8 mouse cellular contexts compared by ENCODE assay signal in the genomic region with DNA sequence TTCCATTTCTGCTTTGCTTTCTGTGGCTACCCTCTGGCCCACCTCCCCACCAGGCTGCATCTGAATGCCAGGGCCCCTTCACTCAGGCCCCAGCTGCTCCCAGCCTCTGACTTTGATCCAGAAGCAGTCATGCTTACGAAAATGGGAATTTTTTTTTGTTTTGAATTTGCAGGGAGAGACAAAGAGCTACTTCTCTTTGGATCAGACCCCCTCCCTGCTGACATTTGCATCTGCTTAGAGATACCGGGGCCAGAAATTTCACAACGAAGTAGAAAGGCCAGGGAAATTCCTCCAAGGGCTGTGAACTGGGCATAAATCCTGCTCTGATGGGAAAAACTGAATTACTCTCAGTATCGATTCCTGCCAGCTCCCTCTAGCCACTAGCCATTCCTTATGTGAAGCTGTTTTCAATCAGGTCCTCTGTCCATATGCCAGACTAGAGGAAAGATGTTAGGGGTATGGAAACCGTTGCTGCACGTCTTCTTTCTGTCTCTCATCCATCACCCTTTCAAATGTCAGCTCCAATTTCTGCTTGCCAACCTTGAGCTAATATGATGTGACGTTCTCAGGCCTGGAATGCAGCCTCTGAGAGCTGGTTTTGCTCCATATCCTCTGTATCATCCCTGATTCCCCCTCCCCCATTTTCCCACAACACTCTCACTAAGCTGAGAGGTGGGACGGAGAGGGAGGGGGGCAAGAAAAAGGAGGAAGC.
DNase-seq lines count a peak whose midpoint lies in the region; ATAC-seq and TF ChIP-seq lines count a peak whose summit lies in the region.

No protein-coding gene starts in this region.

- TF ChIP-seq CTCF in intestine, postnatal 0 days (IDR thresholded peaks at IDR 0.05; ENCODE audit: low read depth) = no peak
- TF ChIP-seq CTCF in embryonic fibroblast, embryonic 13.5 days (IDR thresholded peaks at IDR 0.05; ENCODE audit: borderline replicate concordance, insufficient read depth, low read length) = no peak

- H3K27ac ChIP-seq in intestine, embryonic 14.5 days (ENCODE audit: low read depth) = 0 out of 2 replicates have a peak overlapping the region, but pooled peaks have one; percentile 16
- no peak overlapping the region for H3K27ac ChIP-seq in intestine, postnatal 0 days (ENCODE audit: low read depth, low read length)
- peak overlapping the region; percentile 16; the same call in 1 of the 2 replicates for H3K27ac ChIP-seq in embryonic fibroblast, embryonic 13.5 days (ENCODE audit: insufficient read depth, low read length)
- H3K27ac ChIP-seq in hindbrain, embryonic 12.5 days = peak overlapping the region; percentile 81
- H3K27ac ChIP-seq in midbrain, embryonic 16.5 days (ENCODE audit: low read length) = peak overlapping the region; percentile 28; the same call in 1 of the 2 replicates

- no peaks in the 10 kb centered on the region for H3K9me3 ChIP-seq in intestine, embryonic 14.5 days (ENCODE audit: control insufficient read depth, low read length)
- H3K9me3 ChIP-seq in intestine, postnatal 0 days (ENCODE audit: control insufficient read depth) = no peaks in the 10 kb centered on the region
- H3K9me3 ChIP-seq in hindbrain, embryonic 12.5 days (replicated peaks) = peaks cover 3% of the 10 kb centered on the region; the same call in 1 of the 2 replicates
- H3K9me3 ChIP-seq in midbrain, embryonic 16.5 days (replicated peaks; ENCODE audit: control insufficient read depth, low read length, poor library complexity, severe bottlenecking) = no peaks in the 10 kb centered on the region

- H3K4me3 ChIP-seq in intestine, embryonic 14.5 days (ENCODE audit: low read depth, low read length) = no peak overlapping the region
- no peak overlapping the region for H3K4me3 ChIP-seq in intestine, postnatal 0 days (ENCODE audit: low read depth, low read length)
- no peak overlapping the region for H3K4me3 ChIP-seq in embryonic fibroblast, embryonic 13.5 days (ENCODE audit: insufficient read depth, low read length)
- H3K4me3 ChIP-seq in hindbrain, embryonic 12.5 days = no peak overlapping the region
- H3K4me3 ChIP-seq in midbrain, embryonic 16.5 days (ENCODE audit: low read depth, low read length) = no peak overlapping the region

- H3K9ac ChIP-seq in intestine, embryonic 14.5 days (ENCODE audit: low read length) = no peak overlapping the region
- H3K9ac ChIP-seq in intestine, postnatal 0 days (ENCODE audit: low read depth, low read length) = no peak overlapping the region
- H3K9ac ChIP-seq in hindbrain, embryonic 12.5 days = no peak overlapping the region
- H3K9ac ChIP-seq in midbrain, embryonic 16.5 days (ENCODE audit: low read depth, low read length) = no peak overlapping the region

- no peak for DNase-seq in intestine, embryonic 14.5 days (ENCODE audit: low spot score)
- no peak for DNase-seq in frontal cortex, postnatal 14 days (ENCODE audit: low spot score in 2 of 2)
- no peak for DNase-seq in right cerebral cortex, postnatal 4 days

- no peaks in the 10 kb centered on the region for H3K27me3 ChIP-seq in intestine, embryonic 14.5 days (replicated peaks; ENCODE audit: control insufficient read depth, insufficient read depth, low read length)
- H3K27me3 ChIP-seq in intestine, postnatal 0 days (replicated peaks; ENCODE audit: control insufficient read depth, insufficient read depth, low read length) = no peaks in the 10 kb centered on the region
- no peaks in the 10 kb centered on the region for H3K27me3 ChIP-seq in hindbrain, embryonic 12.5 days
- no peaks in the 10 kb centered on the region for H3K27me3 ChIP-seq in midbrain, embryonic 16.5 days (ENCODE audit: control insufficient read depth, insufficient read depth, low read depth, low read length)

- H3K36me3 ChIP-seq in intestine, embryonic 14.5 days (ENCODE audit: control insufficient read depth, insufficient read depth, low read length) = no peaks in the 10 kb centered on the region
- no peaks in the 10 kb centered on the region for H3K36me3 ChIP-seq in intestine, postnatal 0 days (ENCODE audit: control insufficient read depth, insufficient read depth)
- no peaks in the 10 kb centered on the region for H3K36me3 ChIP-seq in hindbrain, embryonic 12.5 days
- H3K36me3 ChIP-seq in midbrain, embryonic 16.5 days (ENCODE audit: control insufficient read depth, insufficient read depth, low read length) = no peaks in the 10 kb centered on the region

- H3K4me2 ChIP-seq in intestine, embryonic 14.5 days (ENCODE audit: low read length) = no peak overlapping the region
- H3K4me2 ChIP-seq in intestine, postnatal 0 days (replicated peaks; ENCODE audit: low read depth) = no peak overlapping the region
- peak overlapping the region; percentile 24 for H3K4me2 ChIP-seq in hindbrain, embryonic 12.5 days (replicated peaks)
- no peak overlapping the region for H3K4me2 ChIP-seq in midbrain, embryonic 16.5 days (ENCODE audit: low read length)

- ATAC-seq in intestine, embryonic 14.5 days (replicated peaks; ENCODE audit: low FRiP score, low TSS enrichment, low read depth) = no peak
- ATAC-seq in intestine, postnatal 0 days = no peak
- peak; percentile 82 for ATAC-seq in hindbrain, embryonic 12.5 days (ENCODE audit: low FRiP score)
- ATAC-seq in midbrain, embryonic 16.5 days = peak; percentile 71
- no peak for ATAC-seq in erythroid progenitor cell, adult 5-6 weeks (replicated peaks; ENCODE audit: low FRiP score, poor library complexity, severe bottlenecking)

- no peak for TF ChIP-seq POLR2A in embryonic fibroblast, embryonic 13.5 days (IDR thresholded peaks at IDR 0.05; ENCODE audit: low read depth, low read length)

- 39% methylated on average over 8 of the region's 8 CpGs for WGBS in intestine, embryonic 14.5 days
- 48% methylated on average over 8 of the region's 8 CpGs for WGBS in intestine, postnatal 0 days
- 13% methylated on average over 8 of the region's 8 CpGs for WGBS in hindbrain, embryonic 12.5 days
- 10% methylated on average over 8 of the region's 8 CpGs for WGBS in midbrain, embryonic 16.5 days

- peaks cover 6% of the 10 kb centered on the region; the same call in 1 of the 2 replicates for H3K4me1 ChIP-seq in intestine, embryonic 14.5 days (replicated peaks; ENCODE audit: control insufficient read depth, insufficient read depth, low read length)
- no peaks in the 10 kb centered on the region for H3K4me1 ChIP-seq in intestine, postnatal 0 days (replicated peaks; ENCODE audit: control insufficient read depth, insufficient read depth, low read length)
- 0 out of 2 replicates have a peak, but pooled peaks cover 3% of the 10 kb centered on the region for H3K4me1 ChIP-seq in embryonic fibroblast, embryonic 13.5 days (ENCODE audit: control insufficient read depth, insufficient read depth, low read length)
- peaks cover 19% of the 10 kb centered on the region for H3K4me1 ChIP-seq in hindbrain, embryonic 12.5 days
- H3K4me1 ChIP-seq in midbrain, embryonic 16.5 days (ENCODE audit: control insufficient read depth, insufficient read depth, low read length) = peaks cover 8% of the 10 kb centered on the region; the same call in 1 of the 2 replicates

Comparison
In these comparisons a context has a peak if more than half of its experiments do, and no peak if none do; other contexts are left out.
1. ATAC-seq: peak in hindbrain, embryonic 12.5 days (single experiment) and midbrain, embryonic 16.5 days (single experiment); none in intestine, embryonic 14.5 days (single experiment), intestine, postnatal 0 days (single experiment) and erythroid progenitor cell, adult 5-6 weeks (single experiment).